Mouse (Mus musculus) E14TG2a.4 (cell line): Measurements from ENCODE around the gene Npb.

Source experiments
- CTCF ChIP-seq: conservative IDR thresholded peaks from 2 replicates; pipeline ENCODE4 v1.5.1; 2014; ENCODE audit warnings: low read length
- NANOG ChIP-seq: IDR thresholded peaks from 2 replicates; pipeline ENCODE4 v1.6.1; 2014; ENCODE audit warnings: borderline replicate concordance, low read length, mixed read lengths

GRCm38 (mm10) chr11:120612763-120613162 lies 4.5 kb downstream of the Npb start:
- TF ChIP-seq CTCF = peak; percentile 66
- no peak for TF ChIP-seq NANOG
